Mouse (Mus musculus): ENCODE measurements at regions not wholly inside any gene's neighbourhood (a gene's known extent, or its start where the extent isn't known, plus 50 kb on each side); places are given as distances from the start of the nearest gene placed in this dataset.

DNA sequence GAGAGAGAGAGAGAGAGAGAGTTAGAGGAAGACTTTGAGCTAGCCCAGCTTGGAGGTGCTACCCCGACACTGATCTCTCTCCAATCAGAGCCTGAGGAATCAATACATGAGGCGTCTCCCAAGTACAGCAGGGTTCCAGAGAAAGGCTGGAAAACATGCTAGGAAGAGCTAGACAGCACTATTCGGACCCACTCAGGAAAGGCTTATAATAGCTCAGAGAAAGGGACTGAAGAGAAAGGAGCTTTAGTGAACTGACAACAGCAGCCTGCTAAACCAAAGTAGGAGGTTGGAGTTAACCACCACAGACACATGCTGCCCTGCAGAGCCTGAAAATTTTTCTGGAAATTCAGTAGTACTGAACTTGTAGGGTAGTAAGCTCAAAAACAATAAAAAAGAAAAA is 831.3 kb downstream of the Adgrl2 start:
- H3K4me2 ChIP-seq (replicated peaks): no peak overlapping the region
- no peak overlapping the region for H3K9ac ChIP-seq
- H3K27me3 ChIP-seq (replicated peaks): no peaks in the 10 kb centered on the region
- no peaks in the 10 kb centered on the region for H3K9me3 ChIP-seq
- no peaks in the 10 kb centered on the region for H3K4me1 ChIP-seq
- WGBS: 72% methylated on average over 3 of the region's 3 CpGs
- ATAC-seq (ENCODE audit: low FRiP score, low read depth): no peak
- no peaks in the 10 kb centered on the region for H3K36me3 ChIP-seq
- no peak overlapping the region for H3K27ac ChIP-seq
- no peak overlapping the region for H3K4me3 ChIP-seq

DNA sequence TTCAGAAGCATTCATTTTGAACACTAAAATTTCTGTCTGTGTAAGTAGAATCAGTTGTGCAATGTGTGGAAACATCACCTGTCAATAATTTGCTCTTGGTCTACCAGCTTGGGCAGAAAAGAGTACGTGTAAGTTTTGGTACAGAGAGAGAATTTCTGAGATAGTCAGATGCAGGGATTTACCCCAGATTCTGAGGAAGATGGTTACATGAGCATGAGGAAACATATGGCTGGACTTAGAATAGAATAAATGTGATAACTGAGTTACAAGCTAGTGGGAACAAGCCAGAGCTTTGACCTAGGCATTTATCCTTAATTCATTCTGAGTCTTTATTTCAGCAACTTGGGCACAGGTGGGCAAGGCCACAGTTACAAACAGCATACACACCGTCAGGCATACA is 831.8 kb downstream of the Adgrl2 start:
- no peaks in the 10 kb centered on the region for H3K4me1 ChIP-seq
- WGBS: 91% methylated on average over 2 of the region's 2 CpGs
- H3K4me3 ChIP-seq: no peak overlapping the region
- H3K9ac ChIP-seq: no peak overlapping the region
- H3K36me3 ChIP-seq: no peaks in the 10 kb centered on the region
- no peak overlapping the region for H3K27ac ChIP-seq
- ATAC-seq (ENCODE audit: low FRiP score, low read depth): no peak
- H3K4me2 ChIP-seq (replicated peaks): no peak overlapping the region
- H3K9me3 ChIP-seq: no peaks in the 10 kb centered on the region
- no peaks in the 10 kb centered on the region for H3K27me3 ChIP-seq (replicated peaks)

DNA sequence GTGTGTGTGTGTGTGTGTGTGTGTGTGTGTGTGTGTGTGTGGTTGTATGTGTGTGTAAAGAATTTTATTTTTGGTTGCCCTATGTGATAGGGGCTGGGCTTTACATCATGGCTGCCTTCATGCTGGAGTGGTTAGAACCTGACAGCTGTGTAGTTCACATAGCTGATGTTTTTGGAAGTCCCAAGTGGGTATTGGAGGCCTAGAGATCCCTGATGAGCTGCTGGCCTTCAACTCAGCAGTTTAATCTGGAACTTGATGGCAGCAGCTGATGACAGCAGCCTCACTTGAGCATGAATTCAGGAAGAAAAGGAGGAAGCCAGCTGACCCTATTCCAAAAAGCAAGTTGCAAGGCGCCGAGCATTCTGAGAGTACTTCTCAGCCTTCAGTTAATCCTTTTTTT is 846.6 kb downstream of the Adgrl2 start:
- Histone ChIP-seq H3K9me3 (no peaks in the 10 kb centered on the region), H3K27ac (no peak overlapping the region), H3K36me3 (no peaks in the 10 kb centered on the region), H3K9ac (no peak overlapping the region), H3K4me3 (no peak overlapping the region), H3K4me1 (no peaks in the 10 kb centered on the region), H3K27me3 (replicated peaks) (no peaks in the 10 kb centered on the region), H3K4me2 (replicated peaks) (no peak overlapping the region)
- 86% methylated on average over 2 of the region's 2 CpGs for WGBS
- ATAC-seq (ENCODE audit: low FRiP score, low read depth): no peak

DNA sequence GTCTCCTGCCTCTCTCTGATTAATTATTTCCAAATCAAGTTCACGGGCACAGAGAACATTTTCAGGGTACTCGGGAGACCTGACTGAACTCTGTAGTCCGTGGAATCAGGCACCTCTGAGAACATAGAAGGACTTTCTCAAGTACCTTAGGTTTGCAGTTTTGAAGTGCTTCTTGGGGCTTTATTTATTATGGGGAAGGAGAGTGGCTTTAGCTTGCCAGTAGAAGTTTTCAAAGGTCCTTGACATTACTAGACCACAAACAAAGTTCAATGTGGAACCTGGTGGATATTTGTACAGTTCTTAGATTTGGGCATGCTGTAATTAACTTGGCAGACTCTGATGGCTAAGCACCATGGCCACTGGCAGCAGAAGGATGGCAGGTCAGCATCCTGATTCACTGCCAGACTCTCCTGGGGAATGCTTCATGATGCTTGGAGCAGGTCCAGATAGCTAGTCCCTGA is 853.5 kb downstream of the Adgrl2 start:
- WGBS: 86% methylated on average over 3 of the region's 3 CpGs
- ATAC-seq (ENCODE audit: low FRiP score, low read depth): no peak
- no peak overlapping the region for H3K27ac ChIP-seq
- H3K4me2 ChIP-seq (replicated peaks): no peak overlapping the region
- H3K9me3 ChIP-seq: no peaks in the 10 kb centered on the region
- H3K36me3 ChIP-seq: no peaks in the 10 kb centered on the region
- H3K4me1 ChIP-seq: no peaks in the 10 kb centered on the region
- H3K27me3 ChIP-seq (replicated peaks): no peaks in the 10 kb centered on the region
- no peak overlapping the region for H3K9ac ChIP-seq
- no peak overlapping the region for H3K4me3 ChIP-seq

DNA sequence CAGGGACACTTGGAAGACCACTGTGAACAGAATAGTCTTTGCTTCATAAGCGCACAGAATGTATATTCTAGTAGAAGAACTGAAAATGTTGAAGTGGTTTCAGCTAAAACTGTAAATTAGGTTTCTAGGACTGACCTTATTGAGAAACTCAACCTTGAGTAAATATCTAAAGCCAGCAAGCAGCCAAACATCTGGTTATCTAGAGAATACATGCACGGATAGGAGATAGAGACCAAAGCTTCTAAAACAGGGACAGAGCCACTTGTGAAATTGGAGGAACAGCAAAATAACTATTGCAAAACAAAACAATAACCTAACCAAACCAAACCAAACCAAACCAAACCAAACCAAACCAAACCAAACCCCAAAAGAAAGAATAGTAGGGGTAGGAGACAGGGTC is 855.7 kb downstream of the Adgrl2 start:
- 92% methylated on average over 2 of the region's 2 CpGs for WGBS
- no peaks in the 10 kb centered on the region for H3K27me3 ChIP-seq (replicated peaks)
- no peaks in the 10 kb centered on the region for H3K9me3 ChIP-seq

DNA sequence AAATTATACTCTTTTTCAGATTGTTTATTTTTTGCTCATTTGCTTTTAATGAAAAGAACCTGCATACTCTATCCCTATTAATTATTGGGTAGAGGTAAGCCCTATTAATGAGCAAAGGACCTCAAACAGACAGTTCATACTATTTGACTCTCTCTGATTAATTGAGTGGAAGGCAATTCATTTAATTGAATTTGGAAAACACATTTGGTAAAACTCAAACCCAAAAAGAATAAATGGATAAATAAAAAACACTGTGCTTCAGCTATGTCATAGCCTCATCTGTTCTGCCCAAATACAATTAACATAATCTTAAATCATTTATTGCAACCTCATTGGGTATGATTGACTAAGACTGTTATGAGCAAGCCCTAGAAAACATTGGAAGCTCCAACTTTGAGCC is 874.8 kb downstream of the Adgrl2 start:
- no peak overlapping the region for H3K4me2 ChIP-seq (replicated peaks)
- H3K27ac ChIP-seq: no peak overlapping the region
- no peaks in the 10 kb centered on the region for H3K4me1 ChIP-seq
- H3K36me3 ChIP-seq: no peaks in the 10 kb centered on the region
- no peak overlapping the region for H3K9ac ChIP-seq
- peaks cover 9% of the 10 kb centered on the region; the same call in 1 of the 2 replicates for H3K9me3 ChIP-seq
- no peak overlapping the region for H3K4me3 ChIP-seq
- ATAC-seq (ENCODE audit: low FRiP score, low read depth): no peak
- no peaks in the 10 kb centered on the region for H3K27me3 ChIP-seq (replicated peaks)

More for the DNA sequence above, 855.7 kb downstream of the Adgrl2 start:
- Histone ChIP-seq H3K4me3 (no peak overlapping the region), H3K36me3 (no peaks in the 10 kb centered on the region), H3K27ac (no peak overlapping the region), H3K9ac (no peak overlapping the region), H3K4me1 (no peaks in the 10 kb centered on the region), H3K4me2 (replicated peaks) (no peak overlapping the region)
- ATAC-seq (ENCODE audit: low FRiP score, low read depth): no peak

DNA sequence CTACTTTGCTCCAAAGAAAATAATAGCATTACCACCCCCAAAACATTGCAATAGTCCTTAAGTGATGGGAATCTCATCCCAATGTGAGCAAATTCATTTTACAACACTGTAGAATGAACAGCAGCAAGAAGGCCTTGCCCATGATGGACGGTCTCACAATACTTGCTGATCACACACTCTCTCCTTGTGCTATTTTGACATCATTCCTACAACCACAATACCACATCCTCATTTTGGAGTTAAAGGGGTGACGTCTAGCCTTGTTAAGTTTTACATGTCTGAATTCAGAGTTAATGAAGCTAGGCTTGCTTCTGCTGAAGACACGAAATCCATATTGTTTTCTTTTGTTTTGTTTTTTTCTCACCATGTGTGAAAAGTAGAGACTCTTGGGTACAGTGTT is 878.2 kb downstream of the Adgrl2 start:
- Histone ChIP-seq H3K4me3 (no peak overlapping the region), H3K9me3 (no peaks in the 10 kb centered on the region), H3K9ac (no peak overlapping the region), H3K36me3 (no peaks in the 10 kb centered on the region), H3K27me3 (replicated peaks) (no peaks in the 10 kb centered on the region), H3K4me2 (replicated peaks) (no peak overlapping the region), H3K4me1 (no peaks in the 10 kb centered on the region), H3K27ac (no peak overlapping the region)
- 86% methylated on average over 3 of the region's 3 CpGs for WGBS
- ATAC-seq (ENCODE audit: low FRiP score, low read depth): no peak

DNA sequence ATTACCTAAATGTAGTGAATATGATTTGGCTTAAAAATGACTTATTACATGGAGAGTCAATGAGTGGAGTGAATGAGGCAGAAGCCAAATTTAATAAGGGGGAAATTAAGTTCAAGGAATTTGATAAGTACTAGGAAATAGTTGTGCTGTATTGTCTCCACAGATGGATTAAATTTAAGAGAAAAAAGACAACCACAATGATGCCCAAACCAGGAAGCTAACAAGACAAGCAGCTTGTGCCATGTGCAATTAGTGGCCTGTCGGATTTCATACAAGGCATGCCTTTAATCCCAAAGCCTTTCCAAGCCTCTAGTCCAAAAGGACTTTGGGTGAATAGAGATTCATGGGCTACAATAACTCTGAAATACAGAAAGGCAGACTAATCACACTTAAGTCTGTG is 883.3 kb downstream of the Adgrl2 start:
- Histone ChIP-seq H3K9ac (no peak overlapping the region), H3K4me1 (no peaks in the 10 kb centered on the region), H3K36me3 (no peaks in the 10 kb centered on the region), H3K4me3 (no peak overlapping the region), H3K27ac (no peak overlapping the region), H3K9me3 (no peaks in the 10 kb centered on the region), H3K4me2 (replicated peaks) (no peak overlapping the region), H3K27me3 (replicated peaks) (no peaks in the 10 kb centered on the region)
- WGBS: 72% methylated on average over 1 of the region's 1 CpGs
- no peak for ATAC-seq (ENCODE audit: low FRiP score, low read depth)

DNA sequence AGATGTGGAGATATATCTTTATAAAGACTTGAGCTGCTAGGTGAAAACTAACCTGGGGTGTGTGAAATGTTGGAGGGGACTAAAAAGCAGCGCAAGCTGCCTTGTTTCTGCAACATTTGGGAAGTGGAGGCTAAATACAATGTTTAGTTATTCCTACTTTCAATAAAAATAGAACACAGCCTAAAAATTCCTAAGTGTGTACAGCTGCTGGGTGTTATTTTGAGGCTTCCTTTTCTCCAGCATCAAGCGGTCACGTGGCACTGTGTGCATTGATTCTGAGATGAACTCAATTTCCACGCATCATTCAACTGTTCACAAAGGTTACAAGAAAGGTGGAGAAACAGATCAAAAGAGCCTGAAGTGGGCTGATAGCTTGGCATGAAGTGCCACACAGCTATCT is 896.4 kb downstream of the Adgrl2 start:
- Histone ChIP-seq H3K4me2 (replicated peaks) (no peak overlapping the region), H3K27ac (no peak overlapping the region), H3K4me1 (no peaks in the 10 kb centered on the region), H3K9ac (no peak overlapping the region), H3K9me3 (no peaks in the 10 kb centered on the region), H3K4me3 (no peak overlapping the region), H3K36me3 (no peaks in the 10 kb centered on the region), H3K27me3 (replicated peaks) (no peaks in the 10 kb centered on the region)
- no peak for ATAC-seq (ENCODE audit: low FRiP score, low read depth)
- WGBS: 78% methylated on average over 4 of the region's 4 CpGs

DNA sequence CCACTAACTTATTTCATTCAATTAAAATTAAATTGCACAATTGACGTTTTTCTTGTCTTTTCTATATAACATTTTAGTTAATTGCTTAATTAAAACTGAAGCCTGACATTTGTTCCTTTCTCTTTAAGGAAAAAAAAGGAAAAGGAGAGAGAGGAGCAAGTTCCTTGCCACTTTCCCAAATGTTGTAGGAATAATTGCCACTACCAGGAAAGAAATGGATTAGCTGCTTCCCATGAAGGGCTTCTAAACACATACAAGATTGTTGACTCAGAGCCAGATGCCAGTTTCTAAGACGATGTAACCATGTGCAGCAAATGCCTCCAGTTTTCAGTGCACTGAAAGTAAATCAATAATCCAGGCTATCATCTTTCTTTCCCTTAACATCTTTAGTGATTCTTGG is 914.5 kb downstream of the Adgrl2 start:
- no peak overlapping the region for H3K4me3 ChIP-seq
- H3K9ac ChIP-seq: no peak overlapping the region
- no peaks in the 10 kb centered on the region for H3K9me3 ChIP-seq
- WGBS: 71% methylated on average over 2 of the region's 2 CpGs
- H3K36me3 ChIP-seq: no peaks in the 10 kb centered on the region
- no peak overlapping the region for H3K4me2 ChIP-seq (replicated peaks)
- no peaks in the 10 kb centered on the region for H3K4me1 ChIP-seq
- H3K27ac ChIP-seq: no peak overlapping the region
- no peak for ATAC-seq (ENCODE audit: low FRiP score, low read depth)
- no peaks in the 10 kb centered on the region for H3K27me3 ChIP-seq (replicated peaks)

DNA sequence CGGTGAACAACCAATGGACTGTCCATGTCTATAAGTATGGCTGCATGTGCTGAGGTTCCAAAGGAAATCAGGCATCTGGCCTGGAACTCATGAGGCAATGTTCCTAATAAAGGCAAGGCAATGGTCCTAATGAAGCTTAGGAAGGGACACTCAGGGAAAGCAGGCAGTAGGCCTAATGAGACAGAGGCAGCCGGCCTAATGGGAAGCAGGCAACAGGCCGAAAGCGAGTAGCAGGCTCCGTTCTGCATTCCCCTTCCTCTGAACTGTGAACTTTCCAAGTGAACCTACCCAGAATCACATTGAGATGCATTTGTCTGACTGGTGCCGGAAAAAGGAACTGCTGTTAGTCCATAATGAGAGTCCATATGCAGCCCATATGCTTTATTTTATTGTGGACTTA is 923.7 kb downstream of the Adgrl2 start:
- H3K4me2 ChIP-seq (replicated peaks): no peak overlapping the region
- 78% methylated on average over 6 of the region's 6 CpGs for WGBS
- H3K9ac ChIP-seq: no peak overlapping the region
- no peaks in the 10 kb centered on the region for H3K4me1 ChIP-seq
- no peak for ATAC-seq (ENCODE audit: low FRiP score, low read depth)
- H3K36me3 ChIP-seq: no peaks in the 10 kb centered on the region
- H3K27me3 ChIP-seq (replicated peaks): no peaks in the 10 kb centered on the region
- no peak overlapping the region for H3K27ac ChIP-seq
- H3K9me3 ChIP-seq: no peaks in the 10 kb centered on the region
- H3K4me3 ChIP-seq: no peak overlapping the region

DNA sequence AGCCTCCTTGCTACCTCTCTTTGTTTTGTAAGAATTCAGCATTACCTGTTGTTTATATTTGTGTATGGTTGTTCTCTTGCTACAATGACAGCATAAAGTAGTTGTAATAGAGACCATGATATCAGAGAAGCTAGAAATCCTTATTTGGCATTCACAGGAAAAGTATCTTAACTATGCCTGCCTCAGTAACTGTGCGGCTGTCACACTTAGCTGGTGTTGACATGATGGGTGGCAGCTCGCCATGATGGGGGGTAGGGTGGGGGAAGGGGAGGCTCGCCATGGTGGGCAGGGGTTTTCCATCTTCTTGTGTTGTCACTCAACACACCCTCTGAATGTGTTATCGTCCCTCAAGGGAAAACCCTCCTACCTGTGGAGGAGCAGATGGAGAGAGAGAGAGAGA is 934.3 kb downstream of the Adgrl2 start:
- no peak overlapping the region for H3K27ac ChIP-seq
- H3K4me3 ChIP-seq: no peak overlapping the region
- ATAC-seq (ENCODE audit: low FRiP score, low read depth): no peak
- H3K9me3 ChIP-seq: no peaks in the 10 kb centered on the region
- no peaks in the 10 kb centered on the region for H3K27me3 ChIP-seq (replicated peaks)
- H3K36me3 ChIP-seq: no peaks in the 10 kb centered on the region
- no peak overlapping the region for H3K4me2 ChIP-seq (replicated peaks)
- H3K4me1 ChIP-seq: no peaks in the 10 kb centered on the region
- 87% methylated on average over 4 of the region's 4 CpGs for WGBS
- no peak overlapping the region for H3K9ac ChIP-seq

DNA sequence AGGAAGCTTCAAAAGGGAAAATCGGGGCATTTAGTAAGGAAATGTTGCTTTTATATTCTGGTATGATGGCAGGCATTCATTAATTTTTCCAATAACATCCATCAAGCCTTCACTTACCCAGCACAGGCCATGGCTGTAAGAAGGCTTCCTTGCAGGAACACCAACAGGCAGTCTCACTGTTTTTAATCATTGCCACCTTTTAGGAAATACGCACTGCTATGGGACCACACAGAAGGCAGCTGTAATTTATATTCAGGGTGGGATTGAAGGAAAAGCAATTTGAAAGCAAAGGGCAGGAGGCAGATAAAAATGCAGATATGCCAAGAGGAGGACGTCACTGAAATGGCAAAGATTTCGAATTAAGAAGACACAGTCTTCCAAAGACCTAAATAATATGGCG is 937.8 kb downstream of the Adgrl2 start:
- H3K27me3 ChIP-seq (replicated peaks): no peaks in the 10 kb centered on the region
- ATAC-seq (ENCODE audit: low FRiP score, low read depth): no peak
- no peak overlapping the region for H3K27ac ChIP-seq
- no peaks in the 10 kb centered on the region for H3K4me1 ChIP-seq
- H3K36me3 ChIP-seq: no peaks in the 10 kb centered on the region
- WGBS: 67% methylated on average over 5 of the region's 5 CpGs
- H3K9ac ChIP-seq: no peak overlapping the region
- H3K4me3 ChIP-seq: no peak overlapping the region
- H3K9me3 ChIP-seq: no peaks in the 10 kb centered on the region
- no peak overlapping the region for H3K4me2 ChIP-seq (replicated peaks)

DNA sequence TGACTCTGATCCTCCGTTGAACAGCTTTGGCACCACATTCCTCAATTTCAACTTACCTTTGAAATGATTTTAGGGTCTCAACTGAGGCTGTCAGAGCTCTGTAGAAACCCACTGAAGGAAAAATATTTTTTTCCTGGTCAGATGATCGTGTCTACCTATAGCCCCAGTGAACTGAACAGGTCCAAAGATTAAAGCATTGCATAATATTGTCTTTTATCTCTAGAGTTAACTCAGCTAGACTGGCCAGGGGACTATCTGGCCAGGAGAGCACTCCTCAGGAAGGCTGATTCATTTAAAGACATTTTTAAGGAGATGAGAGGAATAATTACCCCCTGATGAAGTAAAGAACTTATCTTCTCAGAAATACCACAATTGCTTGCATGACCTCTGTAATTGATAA is 942.1 kb downstream of the Adgrl2 start:
- no peaks in the 10 kb centered on the region for H3K4me1 ChIP-seq
- no peaks in the 10 kb centered on the region for H3K36me3 ChIP-seq
- H3K27me3 ChIP-seq (replicated peaks): no peaks in the 10 kb centered on the region
- H3K27ac ChIP-seq: no peak overlapping the region
- 85% methylated on average over 2 of the region's 2 CpGs for WGBS
- no peak overlapping the region for H3K4me2 ChIP-seq (replicated peaks)
- H3K4me3 ChIP-seq: no peak overlapping the region
- H3K9me3 ChIP-seq: no peaks in the 10 kb centered on the region
- ATAC-seq (ENCODE audit: low FRiP score, low read depth): no peak
- no peak overlapping the region for H3K9ac ChIP-seq
